Mouse (Mus musculus) ES-E14 (cell line): Measurements from ENCODE around the gene Cdkl4.

Experiments
- HCFC1 ChIP-seq: IDR thresholded peaks from 2 replicates; pipeline ENCODE4 v1.6.1; 2012; ENCODE audit warnings: low read length, inconsistent platforms, borderline replicate concordance; ENCODE audit not compliant: insufficient read depth
- MAFK ChIP-seq: IDR thresholded peaks from 2 replicates; pipeline ENCODE4 v1.6.1; 2014; ENCODE audit warnings: mild to moderate bottlenecking, low read depth, low read length, inconsistent platforms; ENCODE audit not compliant: insufficient read depth
- ZNF384 ChIP-seq: IDR thresholded peaks from 2 replicates; pipeline ENCODE4 v1.6.1; 2012; ENCODE audit warnings: low read depth, low read length, inconsistent platforms

- TF ChIP-seq ZNF384, result no peak
- TF ChIP-seq MAFK, result no peak
- TF ChIP-seq HCFC1, result no peak
Measured at GRCm38 (mm10) chr17:80498600-80499268, 78.9 kb downstream of the Cdkl4 start.
